Mouse (Mus musculus) embryonic facial prominence, embryonic 11.5 days (tissue): Measurements from ENCODE around the gene Pet117. TPM values are rescaled to one million over a fixed set of nuclear protein-coding genes. Genes with fewer than 3 reads are reported as not detected.

ENCODE experiments used
- ATAC-seq: fragments of 200-750 bp; cut with Nextera tagmentation; replicated peaks from 2 replicates; pipeline ENCODE4 v1.8.0; 2017; ENCODE audit warnings: low read depth; ENCODE audit not compliant: insufficient number of reproducible peaks, low FRiP score, low TSS enrichment
- DNase-seq: peaks from one replicate; pipeline ENCODE4 v3.0.0-alpha.2; 2015; ENCODE audit warnings: low spot score
- H3K27ac ChIP-seq: fragments of 300-500 bp; sonication (generic); replicated peaks from 2 replicates; pipeline ENCODE4 v1.5.1; 2014; ENCODE audit warnings: mild to moderate bottlenecking, low read depth, low read length, control low read depth
- H3K27me3 ChIP-seq: fragments of 300-500 bp; sonication (generic); 2 replicates; pipeline ENCODE4 v1.6.1; 2014; ENCODE audit warnings: mild to moderate bottlenecking, low read length, moderate library complexity, mixed read lengths; ENCODE audit not compliant: control insufficient read depth, insufficient read depth
- H3K36me3 ChIP-seq: fragments of 300-500 bp; sonication (generic); replicated peaks from 2 replicates; pipeline ENCODE4 v1.6.1; 2014; ENCODE audit warnings: low read depth, mild to moderate bottlenecking, low read length, moderate library complexity, mixed read lengths; ENCODE audit not compliant: control insufficient read depth, insufficient read depth
- H3K4me1 ChIP-seq: fragments of 300-500 bp; sonication (generic); 2 replicates; pipeline ENCODE4 v1.6.1; 2014; ENCODE audit warnings: low read length, mixed read lengths; ENCODE audit not compliant: control insufficient read depth, insufficient read depth
- H3K4me2 ChIP-seq: fragments of 300-500 bp; sonication (generic); 2 replicates; pipeline ENCODE4 v1.6.1; 2014; ENCODE audit warnings: low read depth, mild to moderate bottlenecking, control low read depth, low read length, moderate library complexity
- H3K4me3 ChIP-seq: fragments of 300-500 bp; sonication (generic); 2 replicates; pipeline ENCODE4 v1.5.1; 2014; ENCODE audit warnings: low read depth, low read length, control low read depth
- H3K9ac ChIP-seq: fragments of 300-500 bp; sonication (generic); replicated peaks from 2 replicates; pipeline ENCODE4 v1.6.1; 2014; ENCODE audit warnings: mild to moderate bottlenecking, control low read depth, low read length
- H3K9me3 ChIP-seq: fragments of 300-500 bp; sonication (generic); replicated peaks from 2 replicates; pipeline ENCODE4 v1.6.1; 2016; ENCODE audit warnings: mild to moderate bottlenecking, low read length, inconsistent platforms, mixed read lengths; ENCODE audit not compliant: control insufficient read depth
- WGBS: fragments of 180-500 bp; shearing (Covaris S2); extraction: QIAGEN DNeasy Blood & Tissue Kit; methylation state at CpG from one replicate; pipeline ENCODE4 v1.1.7; 2014; 5-methylcytosine and 5-hydroxymethylcytosine counted together
- polyA plus RNA-seq: library from polyadenylated mRNA; unstranded; fragments of >200 nt; fragmentation: Nextera tagmentation; extraction: Ambion mirVana; gene quantifications from 2 replicates; pipeline ENCODE4 v1.2.1, GENCODE M21; 2014

Gene Pet117
- polyA plus RNA-seq, 1 experiment from 2014 or later, result not detected

- no peak for DNase-seq
- Histone ChIP-seq H3K9ac (no peak overlapping the region), H3K36me3 (no peaks in the 10 kb centered on the region), H3K27ac (no peak overlapping the region), H3K4me3 (no peak overlapping the region), H3K27me3 (no peaks in the 10 kb centered on the region), H3K9me3 (no peaks in the 10 kb centered on the region), H3K4me2 (no peak overlapping the region), H3K4me1 (no peaks in the 10 kb centered on the region)
- ATAC-seq, result no peak
- WGBS, result 30% methylated on average over 2 of the region's 2 CpGs
Observed at GRCm38 (mm10) chr2:144418062-144418461, 49.3 kb downstream of the Pet117 start.

GRCm38 (mm10) chr2:144422094-144422675, 53.4 kb downstream of the Pet117 start:
- ATAC-seq, result no peak
- Histone ChIP-seq H3K4me2 (no peak overlapping the region), H3K27ac (no peak overlapping the region)

More at GRCm38 (mm10) chr2:144422094-144422675, 53.4 kb downstream of the Pet117 start:
- WGBS, result 90% methylated on average over 10 of the region's 10 CpGs
- Histone ChIP-seq H3K4me1 (no peaks in the 10 kb centered on the region), H3K9ac (no peak overlapping the region), H3K36me3 (no peaks in the 10 kb centered on the region), H3K4me3 (no peak overlapping the region), H3K9me3 (no peaks in the 10 kb centered on the region), H3K27me3 (no peaks in the 10 kb centered on the region)
- DNase-seq, result no peak

Other genes starting within 250 kb of the Pet117 start
- gene Mgme1, start 98.3 kb upstream of the Pet117 start, polyA plus RNA-seq, result 19.4 and 20.1 TPM in 2 replicates
- 145 and 148 TPM in 2 replicates for gene Snx5, start 98.1 kb upstream of the Pet117 start, polyA plus RNA-seq
- gene Ovol2, start 36.9 kb upstream of the Pet117 start, polyA plus RNA-seq, result 0.53 and 0.63 TPM in 2 replicates
- gene Kat14, start within 50 bp of the Pet117 start, polyA plus RNA-seq, result 39.2 and 41.2 TPM in 2 replicates
- 0.81 and 1.5 TPM in 2 replicates for gene Dzank1, start 158.4 kb downstream of the Pet117 start, polyA plus RNA-seq
- 28.0 and 30.0 TPM in 2 replicates for gene Polr3f, start 158.7 kb downstream of the Pet117 start, polyA plus RNA-seq
- 79.1 and 84.1 TPM in 2 replicates for gene Rbbp9, start 181.9 kb downstream of the Pet117 start, polyA plus RNA-seq
- 103 and 105 TPM in 2 replicates for gene Sec23b, start 187.2 kb downstream of the Pet117 start, polyA plus RNA-seq
- gene Smim26, start 225.1 kb downstream of the Pet117 start, polyA plus RNA-seq, result 38.8 and 44.2 TPM in 2 replicates
- 42.8 and 43.4 TPM in 2 replicates for gene Dtd1, start 230.9 kb downstream of the Pet117 start, polyA plus RNA-seq